Mouse (Mus musculus): Measurements from ENCODE around the gene Sec14l1. TPM values are rescaled to one million over a fixed set of nuclear protein-coding genes. Genes with fewer than 3 reads are reported as not detected.

The Sec14l1 gene
- total RNA-seq, 4 experiments from 2014 or later = 236 to 279 (median 240) TPM

DNA sequence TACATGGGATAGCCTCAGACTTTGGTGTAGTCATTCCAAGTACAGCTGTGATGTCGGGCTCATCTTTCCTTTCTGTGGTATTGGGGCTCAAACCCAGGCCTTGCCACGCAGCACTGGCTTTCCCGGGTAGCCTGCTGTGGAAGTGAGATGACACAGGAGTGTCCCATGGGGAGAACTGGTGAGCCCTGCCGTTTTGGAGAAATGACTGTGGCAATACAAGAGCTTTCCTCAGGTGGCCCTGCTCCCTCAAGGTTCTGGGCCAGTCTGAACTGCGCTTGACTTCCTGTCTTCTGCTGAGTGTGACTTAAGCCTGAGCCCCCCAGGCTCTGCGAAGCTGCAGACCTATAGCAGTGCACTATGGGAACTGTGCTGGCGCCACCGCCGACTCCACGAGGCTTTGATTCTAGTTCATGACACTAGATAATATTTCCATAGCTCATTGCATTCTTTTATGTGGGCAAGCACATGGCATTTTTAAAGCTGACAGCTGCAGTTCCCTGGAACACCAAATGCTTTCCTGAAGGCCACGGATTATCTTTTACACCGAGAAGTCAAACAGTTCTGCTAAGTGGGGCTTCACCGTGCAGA, 12.4 kb downstream of the Sec14l1 start:
- no peak for DNase-seq (ENCODE audit: low spot score in 2 of 2)

DNA sequence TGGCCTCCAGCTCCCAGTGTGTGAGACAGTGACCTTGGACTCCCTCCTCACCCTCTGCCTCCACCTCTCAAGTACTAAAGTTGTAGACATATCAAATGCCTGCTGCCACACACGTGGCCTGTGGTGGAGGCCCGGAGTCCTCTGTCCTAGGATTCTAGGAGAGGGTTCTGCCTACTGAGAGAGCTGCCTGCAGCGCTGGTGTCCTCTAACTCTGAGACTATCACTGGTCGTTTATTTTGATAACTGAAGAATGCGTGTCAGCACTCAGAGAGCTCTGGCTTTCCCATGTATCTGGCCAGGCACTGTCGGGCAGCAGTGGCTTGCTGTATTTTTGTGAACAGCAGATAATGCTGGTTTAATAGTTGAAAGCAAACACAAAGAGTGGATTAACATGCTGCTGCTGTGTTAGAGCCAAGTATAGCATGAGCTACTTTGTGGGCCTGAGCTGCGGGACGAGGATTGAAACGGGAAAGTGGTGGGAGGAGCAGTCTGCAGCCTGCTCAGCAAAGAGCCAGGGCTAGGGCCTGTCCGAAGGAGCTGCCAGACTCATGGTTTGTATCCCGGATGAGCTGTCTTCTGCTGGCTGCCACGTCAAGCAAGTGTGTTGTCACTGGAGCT, 13.1 kb downstream of the Sec14l1 start:
- no peak for DNase-seq (ENCODE audit: low spot score in 2 of 2)

- DNase-seq (ENCODE audit: low spot score in 2 of 2) = no peak
These were observed 14.5 kb downstream of the Sec14l1 start for GRCm38 (mm10) chr11:117129473-117129872.

- DNase-seq (ENCODE audit: low spot score in 2 of 2) = no peak
These were observed 15.1 kb downstream of the Sec14l1 start for GRCm38 (mm10) chr11:117130068-117130467.

DNA sequence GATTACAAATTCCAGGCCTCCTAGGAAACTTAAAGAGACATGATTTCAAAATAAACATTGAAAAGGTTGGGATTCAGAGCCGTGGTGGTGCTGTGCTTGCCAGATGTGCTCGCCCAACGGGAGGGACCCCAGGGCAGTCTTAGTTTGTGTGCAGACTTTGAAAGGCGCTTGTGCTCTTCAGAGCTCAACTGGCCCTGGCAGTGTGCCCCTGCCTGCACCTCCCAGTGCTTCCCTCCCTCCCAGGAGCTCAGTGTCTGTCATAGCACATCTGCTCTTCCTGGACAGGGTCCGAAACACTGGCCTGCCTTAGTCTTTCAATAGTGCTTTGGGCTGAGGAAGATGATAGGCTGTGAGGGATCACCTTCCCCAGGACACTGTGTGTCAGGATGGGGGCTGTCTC, 15.9 kb downstream of the Sec14l1 start:
- no peak for DNase-seq (ENCODE audit: low spot score in 2 of 2)

DNA sequence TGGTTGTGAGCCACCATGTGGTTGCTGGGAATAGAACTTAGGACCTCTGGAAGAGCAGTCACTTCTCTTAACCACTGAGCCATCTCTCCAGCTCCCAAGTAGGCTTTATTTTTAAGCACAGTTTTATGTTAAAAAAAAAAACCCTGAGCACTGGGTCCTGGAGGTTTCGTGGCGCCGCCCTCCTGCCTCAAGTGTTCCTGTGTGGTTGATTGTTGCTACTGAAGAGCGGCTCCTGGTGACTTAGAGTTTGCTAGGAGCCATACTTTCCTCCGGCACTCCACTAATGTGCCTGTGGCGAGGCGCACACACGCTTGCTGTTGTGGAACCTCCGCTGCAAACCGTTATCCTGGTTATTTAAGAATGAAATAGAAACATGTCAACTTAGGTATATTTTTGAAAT, 16.5 kb downstream of the Sec14l1 start:
- no peak for DNase-seq (ENCODE audit: low spot score in 2 of 2)

DNA sequence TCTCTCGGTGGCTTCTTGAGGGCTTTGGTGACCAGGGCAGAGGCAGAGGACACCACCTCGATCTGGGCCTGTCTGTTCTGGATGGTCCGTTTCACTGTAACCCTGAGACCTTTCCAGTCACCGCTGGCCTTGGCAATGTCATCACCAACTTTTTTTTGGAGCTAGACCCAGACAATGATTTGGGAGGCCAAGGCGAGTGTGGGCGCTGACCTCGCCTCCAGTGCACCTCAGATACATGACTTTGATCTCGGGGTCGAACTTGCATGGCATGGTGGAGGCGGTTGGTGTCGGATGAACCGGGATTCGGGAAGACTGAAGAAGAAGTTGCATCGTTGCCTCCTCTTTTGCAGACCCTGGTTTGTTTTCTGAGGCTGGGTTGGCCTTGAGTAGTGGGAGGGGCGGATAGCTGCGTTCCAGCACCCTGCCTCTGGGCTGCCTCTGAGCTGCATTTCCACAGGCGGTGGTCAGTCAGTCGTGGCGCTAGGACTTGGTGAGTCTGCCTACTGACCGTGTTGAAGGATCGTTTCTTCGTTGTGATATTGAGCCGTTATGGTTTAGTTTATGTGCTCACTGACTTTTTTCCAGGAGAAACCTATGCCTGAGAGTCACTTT, 19.9 kb downstream of the Sec14l1 start:
- DNase-seq (ENCODE audit: low spot score in 2 of 2) = no peak

- no peak for DNase-seq (ENCODE audit: low spot score in 2 of 2)
These were observed 20.7 kb downstream of the Sec14l1 start for GRCm38 (mm10) chr11:117135457-117136290.

- DNase-seq (ENCODE audit: low spot score in 2 of 2) = no peak
These were observed 21.9 kb downstream of the Sec14l1 start for GRCm38 (mm10) chr11:117136880-117137279.

DNA sequence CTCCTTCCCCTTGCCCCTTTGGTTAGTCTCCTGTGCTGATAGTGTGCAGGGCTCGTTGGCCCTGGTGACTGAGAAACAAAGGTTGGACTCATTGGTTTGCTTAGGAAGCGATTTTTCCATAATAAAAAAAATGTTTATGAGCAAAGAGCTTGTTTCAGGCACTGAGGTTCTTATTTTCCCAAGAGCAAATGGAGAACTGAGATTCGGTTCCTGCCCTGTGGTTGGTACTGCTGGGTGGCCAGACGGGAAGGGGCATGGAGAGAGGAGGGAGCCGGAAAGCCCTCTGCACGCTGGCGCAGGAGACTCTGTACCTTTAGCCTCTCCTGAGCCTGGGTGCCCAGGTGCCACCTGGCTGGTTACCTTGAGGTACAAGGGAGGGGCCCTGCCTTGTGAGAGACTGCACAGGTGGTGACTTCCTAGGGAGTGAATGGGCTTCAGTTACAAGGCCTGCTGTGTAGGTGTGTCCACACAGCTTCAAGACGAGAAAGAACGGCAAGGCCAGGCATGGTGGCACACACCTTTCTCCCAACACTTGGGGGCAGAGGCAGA, 23.3 kb downstream of the Sec14l1 start:
- no peak for DNase-seq (ENCODE audit: low spot score in 2 of 2)

DNA sequence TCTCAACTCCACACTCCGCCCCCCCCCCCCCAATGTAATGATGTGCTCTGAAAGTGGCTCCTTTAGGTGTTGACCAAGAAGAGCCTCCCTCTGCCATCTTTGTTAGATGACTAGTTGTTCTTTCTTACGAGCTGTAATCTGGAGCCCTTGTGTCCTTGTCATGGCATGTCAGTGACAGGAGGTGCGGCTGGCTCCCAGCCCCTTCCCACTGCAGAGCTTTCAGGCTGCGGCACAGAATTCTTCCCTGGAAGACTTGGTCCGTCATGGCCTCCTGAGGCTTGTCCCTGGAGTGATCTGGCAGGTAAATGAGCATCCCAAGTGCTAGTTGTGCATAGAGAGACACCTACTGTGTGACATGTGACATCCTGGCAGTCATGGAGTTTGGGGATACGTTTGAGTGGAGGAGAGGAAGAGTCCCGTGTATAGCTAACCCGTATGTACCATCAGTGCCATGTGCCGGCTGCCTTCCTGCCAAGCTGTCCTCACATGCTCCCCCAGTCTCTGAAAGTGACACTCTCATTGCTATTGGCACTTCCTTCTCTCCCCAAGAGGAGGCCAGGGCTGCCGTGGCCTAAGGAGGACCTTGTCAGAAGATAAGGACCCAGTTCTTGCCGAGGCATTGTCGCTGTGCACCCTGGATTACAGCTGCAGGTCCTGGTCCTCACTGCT, 24.0 kb downstream of the Sec14l1 start:
- DNase-seq (ENCODE audit: low spot score in 2 of 2) = no peak

DNA sequence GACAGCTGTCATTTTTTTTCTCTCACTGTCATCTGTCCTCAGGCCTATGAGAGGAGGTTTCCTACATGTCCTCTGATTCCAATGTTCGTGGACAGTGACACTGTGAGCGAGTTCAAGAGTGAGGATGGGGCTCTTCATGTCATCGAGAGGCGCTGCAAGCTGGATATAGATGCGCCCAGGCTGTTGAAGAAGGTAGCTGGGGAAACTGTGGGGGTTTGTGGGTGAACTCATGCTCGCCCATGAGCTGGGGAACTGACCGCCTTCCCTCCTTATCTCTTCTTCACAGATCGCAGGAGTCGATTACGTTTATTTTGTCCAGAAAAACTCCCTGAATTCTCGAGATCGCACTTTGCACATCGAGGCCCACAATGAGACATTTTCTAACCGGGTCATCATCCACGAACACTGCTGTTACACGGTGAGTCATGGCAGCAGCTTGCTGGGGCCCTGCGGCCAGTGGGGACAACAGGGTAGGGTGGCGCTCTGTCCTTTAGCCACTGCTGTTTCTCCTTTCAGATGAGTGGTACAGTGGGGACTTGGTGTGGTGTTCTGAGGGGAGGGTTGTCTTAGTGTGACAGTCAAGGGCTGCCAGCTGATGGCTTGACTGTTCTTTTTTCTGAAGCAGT, 26.5 kb downstream of the Sec14l1 start:
- DNase-seq (ENCODE audit: low spot score in 2 of 2) = no peak

GRCm38 (mm10) chr11:117142507-117142906, 27.5 kb downstream of the Sec14l1 start:
- DNase-seq (ENCODE audit: low spot score in 2 of 2) = no peak

- DNase-seq (ENCODE audit: low spot score in 2 of 2) = no peak
These were observed 30.6 kb downstream of the Sec14l1 start for GRCm38 (mm10) chr11:117145451-117146117.

GRCm38 (mm10) chr11:117146118-117146506, 31.1 kb downstream of the Sec14l1 start:
- DNase-seq (ENCODE audit: low spot score in 2 of 2) = no peak

GRCm38 (mm10) chr11:117146776-117147536, 32.0 kb downstream of the Sec14l1 start:
- no peak for DNase-seq (ENCODE audit: low spot score in 2 of 2)

- no peak for DNase-seq (ENCODE audit: low spot score in 2 of 2)
These were observed 34.1 kb downstream of the Sec14l1 start for GRCm38 (mm10) chr11:117148893-117149685.

DNA sequence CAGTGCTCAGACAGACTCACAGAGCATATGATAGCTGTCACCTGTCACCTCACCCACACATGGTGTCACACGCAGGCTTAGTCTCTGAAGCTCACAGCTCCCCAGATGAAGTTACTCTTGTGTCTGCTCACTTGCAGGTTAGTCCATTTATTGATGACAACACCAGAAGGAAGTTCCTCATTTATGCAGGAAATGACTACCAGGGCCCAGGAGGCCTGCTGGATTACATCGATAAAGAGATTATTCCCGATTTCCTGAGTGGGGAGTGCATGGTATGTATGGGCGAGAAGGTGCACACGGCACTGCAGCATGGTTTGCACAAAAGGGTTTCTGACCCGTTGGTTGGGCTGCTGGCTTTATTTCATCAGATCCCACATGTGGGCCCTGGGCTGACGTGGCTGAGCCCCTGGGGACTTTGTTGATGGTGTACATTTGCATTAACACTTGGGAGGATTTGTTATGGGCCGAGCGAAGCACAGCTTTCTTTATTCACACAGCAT, 35.5 kb downstream of the Sec14l1 start:
- DNase-seq (ENCODE audit: low spot score in 2 of 2) = no peak
